Mouse (Mus musculus): ENCODE data around the gene Prom2.

Prom2 gene

GRCm38 (mm10) chr2:127541185-127541584 is at the start of gene Prom2:
TSS of gene Prom2 (minus strand) at chr2:127541467.
- no peak for DNase-seq (ENCODE audit: low read depth, low spot score)

- no peak for DNase-seq (ENCODE audit: low read depth, low spot score)
Observed at GRCm38 (mm10) chr2:127590840-127591239, 49.6 kb upstream of the Prom2 start.

- DNase-seq (ENCODE audit: low read depth, low spot score), result no peak
Observed at GRCm38 (mm10) chr2:127590204-127590603, 48.9 kb upstream of the Prom2 start.

DNA sequence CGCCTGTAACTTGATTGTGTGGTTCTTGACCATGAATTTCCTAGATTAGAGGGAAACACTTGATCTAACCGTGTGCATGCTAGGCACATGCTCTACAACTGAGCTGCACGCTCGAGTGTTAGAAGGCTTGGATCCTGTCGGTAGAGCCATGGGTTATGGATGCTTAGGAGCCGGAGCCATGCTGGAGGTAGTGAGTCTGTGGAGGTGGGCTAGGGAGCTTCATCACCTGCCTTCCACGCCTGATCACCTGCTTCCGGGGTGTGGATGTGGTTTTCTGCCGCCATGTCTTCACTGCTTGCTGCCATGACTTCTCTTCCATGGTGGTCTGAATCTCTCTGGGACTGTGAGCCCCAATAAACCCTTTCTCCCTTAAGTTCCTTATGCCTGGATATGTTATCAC is 47.6 kb upstream of the Prom2 start:
- no peak for DNase-seq (ENCODE audit: low read depth, low spot score)

DNA sequence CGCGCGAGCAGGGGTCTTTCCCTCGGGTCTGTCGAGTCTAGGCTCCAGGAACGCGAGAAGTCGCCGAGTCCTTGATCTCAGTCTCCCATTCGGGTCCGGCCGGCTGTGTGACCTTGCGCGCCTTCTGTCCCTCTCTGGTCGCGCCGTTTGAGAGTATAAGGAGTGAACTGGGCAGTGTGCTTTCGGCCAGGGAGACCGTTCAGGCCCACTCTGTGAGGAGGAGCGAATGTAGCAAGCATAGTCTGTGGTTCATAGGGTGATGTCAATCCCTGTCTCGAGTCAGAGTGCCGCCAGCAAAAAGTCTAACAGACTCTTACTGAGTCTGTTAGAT is 46.2 kb upstream of the Prom2 start:
- no peak for DNase-seq (ENCODE audit: low read depth, low spot score)

DNA sequence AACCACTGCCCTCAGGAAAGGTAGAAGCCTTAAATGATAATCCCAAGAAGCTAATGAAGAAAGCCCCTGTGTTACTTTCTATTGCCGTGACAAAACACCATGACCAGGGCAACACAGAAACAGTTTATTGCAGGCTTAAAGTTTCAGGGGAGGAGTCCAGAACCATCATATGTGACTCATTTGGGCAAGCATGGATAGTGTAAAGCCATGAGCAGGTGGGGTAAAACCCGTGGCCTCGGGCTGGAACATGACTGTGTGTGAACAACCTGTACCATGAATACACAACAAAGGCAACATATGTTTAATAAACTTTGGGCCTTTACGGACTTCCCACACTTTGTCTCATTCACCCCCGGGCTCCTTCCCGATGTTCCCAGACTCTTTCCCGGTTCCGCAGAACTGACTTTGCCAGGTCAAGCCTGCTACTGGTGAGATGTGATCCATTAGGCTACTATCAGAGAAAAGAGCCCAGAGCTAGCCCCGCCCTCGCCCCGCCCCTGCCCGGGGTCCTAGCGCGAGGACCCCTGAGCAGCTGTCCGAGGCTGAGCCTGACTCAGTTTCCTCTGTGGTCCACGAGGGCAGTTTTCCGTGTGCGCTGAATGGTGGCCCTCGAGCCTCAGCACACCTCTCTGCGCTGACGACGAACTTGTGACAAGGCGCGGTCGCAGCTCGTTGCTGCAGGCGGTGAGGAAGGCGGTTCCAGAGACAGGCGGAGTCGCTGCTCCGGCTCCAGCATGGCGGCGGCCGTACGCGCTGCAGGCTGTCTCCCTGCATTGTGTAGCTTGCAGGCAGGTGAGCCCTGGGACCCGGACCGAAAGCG is 45.6 kb upstream of the Prom2 start, which contains the start of the genes Zfp661 and Mrps5:
TSS of gene Zfp661 (minus strand) at position 401 of the 820 bp plus-strand sequence.
TSS of gene Mrps5 (plus strand) at position 529 of the 820 bp plus-strand sequence.
- peak; percentile 85 for DNase-seq (ENCODE audit: low read depth, low spot score)

- peak; percentile 99 for DNase-seq (ENCODE audit: low read depth, low spot score)
Observed at GRCm38 (mm10) chr2:127584436-127584858, 43.2 kb upstream of the Prom2 start.

DNA sequence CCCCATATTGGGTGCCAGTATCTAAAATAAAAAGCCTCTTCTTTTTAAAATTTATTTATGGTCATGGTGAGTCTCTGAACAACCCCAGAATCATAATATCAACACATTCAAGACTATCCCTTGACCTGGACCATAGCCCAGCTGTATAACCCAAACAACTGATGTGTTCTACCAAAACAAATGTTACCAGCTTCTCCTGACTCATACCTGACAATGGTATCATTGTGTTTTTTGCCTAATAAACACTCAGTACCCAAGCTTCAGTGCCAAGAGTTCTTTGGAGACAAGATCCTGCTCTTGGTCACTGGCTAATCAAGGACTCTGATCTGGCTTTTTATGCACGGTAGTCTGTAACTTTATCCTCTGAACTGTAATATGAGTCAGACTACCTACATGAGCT is 32.1 kb upstream of the Prom2 start:
- peak; percentile 84 for DNase-seq (ENCODE audit: low read depth, low spot score)

DNA sequence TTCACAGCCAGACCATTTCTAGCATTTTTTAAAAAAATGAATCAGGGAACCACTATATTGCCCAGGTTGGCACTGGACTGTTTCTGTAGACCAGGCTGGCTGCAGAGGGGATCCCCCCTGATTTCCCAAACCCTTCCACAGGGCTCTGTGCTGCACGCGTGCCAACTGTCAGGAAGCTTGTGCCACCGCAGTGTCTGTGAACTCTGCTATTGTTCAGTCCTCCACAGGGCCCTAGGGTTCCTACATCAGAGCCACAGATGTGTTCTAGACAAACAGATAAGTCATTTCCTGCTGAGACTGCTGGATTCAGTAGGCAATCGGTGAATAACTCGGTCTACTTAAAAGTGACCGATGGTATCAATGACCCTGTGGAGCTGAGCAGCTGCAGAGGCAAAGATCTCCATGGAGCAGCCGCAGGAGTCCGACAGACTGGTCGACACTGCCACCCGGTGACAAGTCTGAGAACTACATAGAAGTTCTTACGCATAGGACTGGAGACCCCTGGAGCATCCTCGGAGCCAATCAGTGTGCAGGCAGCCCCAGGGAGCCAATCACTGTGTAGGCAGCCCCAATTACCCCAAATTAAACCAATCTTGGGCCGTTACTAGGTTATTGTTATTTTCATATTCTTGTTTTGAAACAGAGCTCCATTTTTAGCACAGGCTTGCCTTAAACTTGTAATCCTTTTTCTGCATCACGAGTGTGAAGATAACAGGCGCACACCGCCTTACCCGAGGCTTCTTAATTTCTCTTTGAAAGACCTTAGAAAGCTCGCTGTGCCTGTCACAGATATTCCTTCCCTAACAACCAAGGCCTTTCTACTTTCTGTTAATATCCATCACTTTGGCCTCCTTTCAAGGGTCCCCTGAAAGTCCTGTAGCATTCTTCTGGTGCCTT is 18.1 kb upstream of the Prom2 start:
- DNase-seq (ENCODE audit: low read depth, low spot score), result peak; percentile 83

- DNase-seq (ENCODE audit: low read depth, low spot score), result no peak
Observed at GRCm38 (mm10) chr2:127551078-127551477, 9.8 kb upstream of the Prom2 start.

- no peak for DNase-seq (ENCODE audit: low read depth, low spot score)
Observed at GRCm38 (mm10) chr2:127550446-127550845, 9.2 kb upstream of the Prom2 start.

DNA sequence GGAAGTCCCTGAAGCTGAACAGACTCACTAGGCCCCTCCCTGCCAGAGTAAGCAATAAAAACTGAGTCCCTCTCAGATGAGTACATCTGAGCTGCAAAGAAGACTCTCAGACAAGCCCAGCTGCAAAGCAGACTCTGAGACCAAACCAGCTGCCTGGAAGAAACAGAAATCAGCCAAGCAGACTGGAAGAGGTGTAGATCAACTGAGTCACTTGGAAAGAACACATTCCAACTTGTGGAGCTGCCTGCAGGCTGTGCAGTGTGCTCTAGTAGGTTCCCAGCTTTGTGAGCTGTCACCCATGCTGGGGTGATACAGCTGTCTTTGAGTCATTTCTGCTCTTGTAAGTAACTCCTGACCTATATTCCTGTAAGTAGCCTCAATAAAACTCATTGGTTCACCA is 8.4 kb upstream of the Prom2 start:
- peak; percentile 17 for DNase-seq (ENCODE audit: low read depth, low spot score)

- DNase-seq (ENCODE audit: low read depth, low spot score), result no peak
Observed at GRCm38 (mm10) chr2:127548342-127549074, 7.2 kb upstream of the Prom2 start.

GRCm38 (mm10) chr2:127541697-127542096 is 430 bp upstream of the Prom2 start:
- DNase-seq (ENCODE audit: low read depth, low spot score), result no peak

DNA sequence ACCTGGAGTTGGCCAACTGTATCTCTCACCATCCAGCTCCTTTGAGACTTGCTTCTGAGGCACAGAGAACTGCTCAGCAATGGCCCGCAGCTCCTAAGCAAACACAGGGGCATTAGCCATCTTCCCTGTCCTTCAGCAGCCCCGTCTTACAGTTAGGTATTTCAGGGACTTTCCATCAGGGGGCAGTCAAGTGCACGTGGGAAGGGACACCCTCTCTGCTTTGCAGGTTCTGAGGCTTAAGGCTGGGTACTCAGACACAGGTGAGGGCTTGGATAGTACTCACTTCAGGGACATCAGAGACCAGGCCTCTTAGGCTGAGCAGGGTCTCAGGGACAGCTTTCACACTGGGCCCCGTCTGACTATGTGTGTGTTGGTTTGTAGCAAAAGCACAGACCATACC is 1.8 kb downstream of the Prom2 start:
- peak; percentile 21 for DNase-seq (ENCODE audit: low read depth, low spot score)

GRCm38 (mm10) chr2:127537548-127537947 is 3.7 kb downstream of the Prom2 start:
- peak; percentile 51 for DNase-seq (ENCODE audit: low read depth, low spot score)

DNA sequence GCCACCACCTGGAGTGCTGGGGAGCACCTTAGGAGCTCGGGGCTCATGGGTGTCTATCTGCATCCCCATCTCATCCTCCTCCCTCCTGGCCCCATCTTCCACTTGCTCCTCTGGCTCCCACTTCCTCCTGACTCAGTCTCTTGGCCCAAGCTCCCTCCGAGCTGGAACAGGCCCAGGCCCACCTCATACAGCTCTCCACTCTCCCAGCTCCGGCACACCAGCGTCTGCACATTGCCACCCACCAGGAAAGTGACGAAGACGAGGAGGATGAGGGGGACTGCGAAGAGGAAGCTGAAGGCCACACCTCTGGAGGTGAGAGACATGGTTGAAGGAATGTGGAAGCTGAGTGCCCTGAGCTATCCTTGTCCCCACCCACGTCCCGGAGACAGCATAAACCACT is 5.9 kb downstream of the Prom2 start:
- no peak for DNase-seq (ENCODE audit: low read depth, low spot score)

- peak; percentile 63 for DNase-seq (ENCODE audit: low read depth, low spot score)
Observed at GRCm38 (mm10) chr2:127532379-127532778, 8.9 kb downstream of the Prom2 start.

DNA sequence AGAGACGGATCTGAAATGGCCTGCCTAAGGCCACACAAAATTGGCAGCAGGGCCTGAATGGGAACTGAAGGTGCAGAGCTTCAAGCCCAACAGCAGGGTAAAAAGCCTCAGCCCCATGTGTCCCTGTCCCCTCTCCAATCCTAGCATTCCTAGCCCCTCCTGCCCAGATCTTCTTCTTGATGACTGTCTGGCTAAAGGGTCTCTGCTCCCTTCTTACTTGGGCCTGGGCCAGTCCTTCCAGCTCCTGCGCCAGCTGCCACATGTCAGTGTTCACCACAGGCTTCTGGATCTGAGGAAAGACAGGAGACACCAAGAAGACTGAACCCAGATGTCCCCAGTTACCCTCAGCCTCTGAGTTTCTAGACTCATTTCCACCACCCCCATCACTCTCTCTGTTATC is 9.7 kb downstream of the Prom2 start:
- DNase-seq (ENCODE audit: low read depth, low spot score), result no peak

DNA sequence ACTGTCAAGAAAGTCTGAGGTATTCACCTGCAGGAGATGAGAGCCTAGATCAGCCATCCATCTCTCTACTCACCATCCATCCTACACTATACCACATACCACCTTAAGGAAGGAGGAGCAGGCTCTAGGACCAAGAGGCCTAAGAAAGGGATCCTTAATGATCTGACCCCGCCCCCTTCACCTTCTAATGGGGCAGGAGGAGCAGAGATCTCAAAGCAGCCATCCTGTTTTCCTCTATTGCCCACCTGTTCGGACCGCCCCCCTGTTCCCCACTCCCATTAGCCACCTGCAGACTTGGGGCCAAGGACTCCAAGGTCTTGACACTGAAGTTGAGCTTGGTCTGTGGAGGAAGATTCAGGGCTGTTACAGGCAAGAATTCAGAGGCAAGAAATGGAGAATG is 10.8 kb downstream of the Prom2 start:
- no peak for DNase-seq (ENCODE audit: low read depth, low spot score)

GRCm38 (mm10) chr2:127525004-127525775 is 16.1 kb downstream of the Prom2 start:
- DNase-seq (ENCODE audit: low read depth, low spot score), result no peak
